Mouse (Mus musculus) thymus, postnatal 25 days (tissue): Measurements from ENCODE around the gene Rasa4.
"Not testable (repeated sequence)": the region's sequence is repeated elsewhere in the genome, so short reads cannot be mapped to it uniquely, and the experiment has no call there.

Experiments
- DNase-seq: peaks from one replicate; pipeline ENCODE4 v3.0.0; 2022

Rasa4 gene

DNA sequence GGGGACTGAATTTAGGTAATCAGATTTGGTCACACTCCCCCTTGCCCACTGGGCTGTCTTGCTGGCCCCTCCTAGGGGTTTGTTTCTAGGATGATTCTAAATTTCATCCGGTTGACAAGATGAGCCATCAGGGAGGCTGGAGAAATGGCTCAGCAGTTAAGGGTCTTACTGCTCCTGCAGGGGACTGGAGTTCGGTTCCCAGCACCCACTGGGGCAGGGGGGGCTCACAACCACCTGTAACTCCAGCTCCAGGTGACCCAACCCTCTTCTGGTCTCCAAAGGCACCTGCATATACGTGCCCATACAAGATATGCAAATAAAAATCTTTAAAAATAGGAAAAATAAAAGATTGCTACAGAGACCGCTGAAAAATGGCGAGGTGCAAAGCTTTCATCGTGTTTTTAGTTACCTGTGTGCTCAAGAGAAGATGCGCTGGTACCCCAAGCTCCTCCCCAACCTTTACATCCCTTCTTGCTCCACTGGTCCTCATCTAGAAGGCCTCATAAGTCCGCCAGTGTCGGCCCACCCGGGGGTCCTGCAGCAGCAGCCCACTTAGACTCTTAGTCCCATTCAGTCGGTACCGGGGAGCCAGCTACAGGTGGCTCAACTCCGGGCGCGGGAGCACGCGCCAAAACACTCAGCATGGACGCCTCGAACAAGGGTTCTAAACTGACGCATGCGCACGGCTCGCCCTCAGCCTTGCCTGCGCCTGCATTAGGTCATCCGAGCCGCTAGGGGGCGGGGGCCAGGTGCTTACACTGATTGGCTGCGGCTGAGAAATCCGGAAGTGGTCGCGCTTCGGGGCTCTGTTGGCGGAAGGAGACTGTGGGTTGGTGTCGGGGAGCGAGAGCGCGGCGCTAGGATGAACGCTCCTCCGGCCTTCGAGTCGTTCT, 32.4 kb downstream of the Rasa4 start, which contains the start of gene Polr2j:
Gene Polr2j (plus strand): TSS at position 741 of the 893 bp plus-strand sequence.
- DNase-seq = peak; percentile 97

GRCm38 (mm10) chr5:136116784-136117112, 33.0 kb downstream of the Rasa4 start:
- DNase-seq = no peak

DNA sequence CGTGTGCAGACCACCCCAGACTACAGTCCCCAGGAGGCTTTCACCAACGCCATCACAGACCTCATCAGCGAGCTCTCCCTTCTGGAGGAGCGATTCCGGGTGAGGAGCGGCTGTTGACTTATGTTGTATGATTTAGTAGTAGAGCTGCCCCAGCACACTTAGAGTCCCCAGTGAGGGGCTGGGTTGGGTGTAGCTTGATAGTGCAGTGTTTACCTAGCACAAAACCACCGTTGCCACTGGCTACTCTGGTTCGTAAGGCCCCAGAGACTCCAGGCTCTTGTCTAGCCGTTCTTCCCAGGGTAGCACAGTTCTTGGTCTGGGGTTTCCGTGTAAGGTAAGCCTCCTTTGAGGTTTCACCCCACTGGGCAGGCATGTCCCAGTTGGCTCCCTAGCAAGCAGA, 38.4 kb downstream of the Rasa4 start:
- DNase-seq = no peak

GRCm38 (mm10) chr5:136135571-136136291, 52.0 kb downstream of the Rasa4 start, which contains the start of the genes Lrwd1 and Alkbh4:
Lrwd1 (minus strand) TSS chr5:136136074.
Alkbh4 (plus strand) TSS chr5:136136146.
- peak; percentile 97 for DNase-seq

DNA sequence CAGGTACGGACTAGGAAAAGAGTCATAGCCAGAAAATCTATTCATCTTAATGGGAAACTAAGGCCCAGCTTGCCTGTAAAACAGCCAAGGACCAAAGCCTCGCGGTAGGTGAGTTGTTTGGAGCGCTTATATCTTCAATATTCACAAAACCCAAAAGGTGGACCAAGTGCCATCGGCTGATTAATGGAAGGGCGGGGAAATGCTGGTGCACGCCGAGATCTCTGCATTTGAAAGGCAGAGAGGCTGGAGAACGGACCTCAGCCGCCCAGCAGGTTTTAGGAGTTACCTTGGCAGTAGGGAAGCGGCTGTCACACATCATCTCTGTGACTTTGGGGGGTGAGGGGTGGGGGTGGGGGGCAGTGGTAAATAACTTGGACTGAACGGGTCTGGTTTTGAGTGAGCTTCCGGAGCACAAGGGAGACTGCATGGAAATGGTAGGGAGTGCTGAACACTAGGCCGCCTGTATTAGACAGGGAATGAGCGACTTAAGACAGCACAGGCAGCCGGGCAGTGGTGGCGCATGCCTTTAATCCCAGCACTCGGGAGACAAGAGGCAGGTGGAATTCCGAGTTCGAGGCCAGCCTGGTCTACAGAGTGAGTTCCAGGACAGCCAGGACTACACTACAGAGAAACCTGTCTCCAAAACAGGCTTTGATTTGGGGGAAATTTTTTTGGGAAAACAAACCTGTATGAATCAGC, 52.7 kb downstream of the Rasa4 start:
- no peak for DNase-seq

DNA sequence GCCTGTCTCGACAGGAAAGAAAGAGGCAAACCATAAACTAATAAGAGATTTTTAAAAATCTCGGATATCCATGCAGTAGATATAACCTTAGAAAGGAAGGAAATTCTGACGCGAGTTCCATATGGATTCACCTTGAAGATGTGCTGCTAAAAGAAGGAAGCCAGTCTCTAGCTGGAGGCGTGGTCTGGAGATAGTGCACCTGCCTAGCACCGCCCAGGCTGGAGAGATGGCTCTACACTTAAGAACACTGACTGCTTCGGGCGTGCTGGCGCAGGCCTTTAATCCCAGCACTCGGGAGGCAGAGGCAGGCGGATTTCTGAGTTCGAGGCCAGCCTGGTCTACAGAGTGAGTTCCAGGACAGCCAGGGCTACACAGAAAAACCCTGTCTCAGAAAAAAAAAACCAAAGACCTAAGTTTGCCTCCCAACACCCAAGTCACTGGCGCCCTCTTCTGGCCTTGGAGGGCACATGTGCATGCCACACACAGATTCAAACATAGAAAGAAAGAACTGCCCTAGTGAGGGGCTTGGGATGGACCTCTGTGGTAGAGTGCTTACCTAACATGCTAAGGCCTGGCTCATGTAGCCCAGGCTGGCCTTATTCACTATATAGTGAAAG, 54.0 kb downstream of the Rasa4 start:
- peak; percentile 74 for DNase-seq

- DNase-seq = no peak
These were observed 55.7 kb downstream of the Rasa4 start for GRCm38 (mm10) chr5:136139393-136139792.

GRCm38 (mm10) chr5:136140057-136140482, 56.4 kb downstream of the Rasa4 start:
- no peak for DNase-seq

DNA sequence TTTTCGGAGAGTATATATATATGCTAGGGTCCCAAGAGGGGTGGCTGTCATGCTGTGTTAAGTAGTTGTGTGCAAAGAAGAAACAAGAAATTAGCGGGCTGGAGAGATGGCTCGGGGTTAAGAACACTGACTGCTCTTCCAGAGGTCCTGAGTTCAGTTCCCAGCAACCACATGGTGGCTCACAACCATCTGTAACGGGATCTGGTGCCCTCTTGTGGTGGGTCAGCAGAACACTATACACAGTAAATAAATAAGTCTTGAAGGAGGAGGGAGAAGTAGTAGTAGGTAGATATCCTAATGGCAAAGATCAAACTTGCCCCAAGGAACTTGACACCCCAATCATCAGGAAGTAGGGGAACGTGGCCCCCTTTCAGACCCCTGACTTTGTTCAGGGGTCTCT, 59.0 kb downstream of the Rasa4 start:
- peak; percentile 45 for DNase-seq

- DNase-seq = peak; percentile 38
These were observed 59.5 kb downstream of the Rasa4 start for GRCm38 (mm10) chr5:136143161-136143755.

GRCm38 (mm10) chr5:136144606-136145430, 61.1 kb downstream of the Rasa4 start:
- DNase-seq = no peak

GRCm38 (mm10) chr5:136146936-136147335, 63.2 kb downstream of the Rasa4 start:
- DNase-seq = peak; percentile 78

DNA sequence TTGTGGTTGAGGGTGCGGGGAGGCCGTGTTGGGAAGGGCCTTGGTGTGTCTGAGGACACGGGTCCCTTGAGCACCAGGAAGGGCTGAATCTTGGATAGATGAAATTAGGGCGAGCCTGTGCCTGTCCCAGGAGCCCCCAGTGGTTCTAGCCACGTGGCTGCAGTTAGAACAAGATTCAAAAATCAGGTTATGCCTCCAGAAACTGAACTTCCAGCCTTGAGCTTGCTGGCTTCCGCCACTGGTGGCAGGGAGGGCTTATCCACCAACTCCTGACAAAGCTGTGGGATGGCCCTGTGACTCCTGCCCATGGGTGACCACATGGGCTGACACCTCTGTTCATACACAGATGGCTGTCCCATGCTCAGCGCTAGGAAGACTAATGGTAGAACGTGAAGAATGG, 64.0 kb downstream of the Rasa4 start:
- DNase-seq = peak; percentile 51

- DNase-seq = peak; percentile 79
These were observed 65.4 kb downstream of the Rasa4 start for GRCm38 (mm10) chr5:136149134-136149576.

DNA sequence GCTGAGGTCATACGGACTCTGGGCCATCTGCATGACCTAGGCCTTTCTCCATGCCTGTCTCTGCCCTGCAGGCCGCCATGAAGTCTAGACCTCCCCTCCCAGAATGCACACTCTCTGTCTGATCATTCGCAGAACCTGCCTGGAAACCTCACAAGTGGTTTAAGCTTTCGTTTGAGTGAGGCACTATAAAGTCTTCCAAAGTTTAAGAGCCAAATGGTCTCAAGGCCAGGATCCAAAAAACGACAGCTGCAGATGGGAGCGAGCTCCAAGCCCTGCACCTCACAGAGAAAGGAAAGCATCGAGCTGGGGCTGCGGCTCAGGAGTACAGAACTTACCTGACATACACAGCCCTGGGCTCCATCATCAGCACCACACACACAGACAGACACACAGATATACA, 68.6 kb downstream of the Rasa4 start:
- DNase-seq = no peak

- no peak for DNase-seq
These were observed 71.7 kb downstream of the Rasa4 start for GRCm38 (mm10) chr5:136155399-136155798.

DNA sequence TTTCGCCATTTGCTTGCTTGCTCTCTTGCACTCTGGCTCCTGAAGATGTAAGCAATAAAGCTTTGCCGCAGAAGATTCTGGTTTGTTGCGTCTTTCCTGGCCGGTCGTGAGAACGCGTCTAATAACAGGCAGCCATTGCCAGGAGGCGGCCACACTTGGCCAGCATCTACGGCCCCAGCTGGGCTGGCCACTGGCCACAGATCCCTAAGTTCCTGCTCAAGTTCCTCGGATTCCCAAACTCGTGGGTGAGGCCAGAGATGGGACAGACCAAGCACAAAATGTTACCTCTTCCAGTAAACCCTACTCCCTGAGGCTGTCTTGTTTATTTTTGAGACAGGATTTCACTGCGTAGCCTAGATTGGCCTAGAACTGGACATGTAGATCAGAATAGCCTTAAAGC, 76.4 kb downstream of the Rasa4 start:
- DNase-seq = not testable (repeated sequence)
